Mouse (Mus musculus) layer of hippocampus, adult 18-20 months (tissue): Measurements from ENCODE around the gene Ppp2r3d. TPM values are rescaled to one million over a fixed set of nuclear protein-coding genes. Genes with fewer than 3 reads are reported as not detected.

Experiments
- DNase-seq, 2 experiments: peaks; one replicate each; pipeline ENCODE4 v3.0.0; 2022; ENCODE audit warnings: low spot score in 2 of 2
- total RNA-seq, 2 experiments: library from RNA; stranded (reverse); gene quantifications; 2 replicates each; pipeline ENCODE4 v1.2.3; 2021

Ppp2r3d gene
- total RNA-seq, 2 experiments from 2014 or later = 92.2 to 98.4 TPM

DNA sequence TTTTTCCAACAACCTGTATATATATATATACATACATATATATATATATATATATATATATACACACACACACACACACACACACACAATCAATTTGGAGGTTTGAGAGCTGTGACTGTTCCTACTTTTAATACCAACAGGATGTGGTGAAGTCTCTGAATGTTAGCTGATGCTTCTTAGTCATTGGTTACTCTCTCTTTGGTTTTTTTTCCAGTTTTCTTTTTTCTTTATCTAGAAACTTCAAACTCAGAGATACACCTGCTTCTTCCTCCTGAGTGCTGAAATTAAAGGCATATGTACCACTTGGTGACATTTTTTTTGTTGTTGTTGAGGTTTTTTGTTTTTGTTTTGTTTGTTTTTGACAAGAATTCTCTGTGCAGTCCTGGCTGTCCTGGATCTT lies 63.8 kb downstream of the Ppp2r3d start:
- no peak for DNase-seq

DNA sequence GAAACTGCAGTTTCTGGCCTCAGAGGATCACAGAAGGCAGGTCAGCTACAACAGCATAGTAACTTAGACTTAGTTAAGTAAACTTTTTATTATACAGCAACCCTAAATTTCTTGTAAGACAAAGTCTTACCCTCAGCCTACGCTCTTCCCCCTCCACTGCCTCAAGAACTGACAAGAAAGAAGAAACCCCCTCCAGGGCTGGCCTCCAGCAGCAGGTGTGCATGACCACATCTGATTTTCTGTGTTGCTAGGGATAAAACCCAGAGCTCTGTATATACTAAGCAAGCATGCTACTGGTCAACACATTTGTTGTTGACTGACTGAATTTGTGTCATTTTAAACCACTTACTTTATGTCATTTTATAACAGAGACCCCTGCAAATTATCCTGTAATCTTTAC lies 65.1 kb downstream of the Ppp2r3d start:
- DNase-seq = no peak

DNA sequence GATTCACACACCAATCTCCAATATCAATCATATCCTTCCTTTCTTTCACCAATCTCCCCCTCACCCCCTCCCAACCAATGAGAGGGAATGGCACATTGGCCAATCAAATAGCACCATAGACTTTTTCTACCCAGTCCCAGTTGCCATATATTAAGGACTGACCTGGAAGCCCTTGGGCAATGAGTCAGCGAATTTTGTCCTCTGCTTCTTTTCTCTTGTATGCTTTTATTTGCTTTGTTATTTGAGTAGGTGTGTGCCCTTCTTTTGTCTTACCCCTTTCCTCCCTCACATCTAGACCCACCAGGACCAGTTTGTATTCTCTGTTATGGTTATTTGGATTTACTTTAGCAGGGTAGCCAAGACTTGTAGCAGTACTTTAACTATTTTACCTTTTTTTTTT lies 68.1 kb downstream of the Ppp2r3d start:
- DNase-seq = no peak

Other genes starting within 250 kb of the Ppp2r3d start
- 10 to 100 TPM; 18.2 to 18.3 TPM for gene 2010315B03Rik, start 164.2 kb downstream of the Ppp2r3d start, total RNA-seq
- not detected for gene Gm21836, start 16.9 kb upstream of the Ppp2r3d start, total RNA-seq